Mouse (Mus musculus) MEL (cell line): ENCODE results near the gene Madcam1. TPM values are rescaled to one million over a fixed set of nuclear protein-coding genes. Genes with fewer than 3 reads are reported as not detected.

Experiments used
- DNase-seq: peaks from one replicate; pipeline ENCODE4 v3.0.0; 2011; ENCODE audit warnings: low read depth, low spot score
- H3K27ac ChIP-seq: 2 replicates; pipeline ENCODE4 v1.5.1; 2012; ENCODE audit warnings: low read depth, mild to moderate bottlenecking, control low read depth, low read length, moderate library complexity; ENCODE audit not compliant: control insufficient read depth
- H3K27me3 ChIP-seq, 2 experiments: fragments of 150-350 bp in 1 of 2; sonication (generic) in 1 of 2; 2 replicates each; pipeline ENCODE4 v1.6.1; 2012; ENCODE audit warnings: low read length in 2 of 2, mild to moderate bottlenecking in 2 of 2, improper control_type of control experiment in 1 of 2, moderate library complexity in 1 of 2; ENCODE audit not compliant: insufficient read depth in 2 of 2, control insufficient read depth in 1 of 2
- H3K36me3 ChIP-seq, 2 experiments: 2 replicates each; pipeline ENCODE4 v1.6.1; 2012 to 2014; ENCODE audit warnings: low read length in 2 of 2, improper control_type of control experiment in 1 of 2, inconsistent platforms in 1 of 2, mild to moderate bottlenecking in 1 of 2; ENCODE audit not compliant: insufficient read depth in 2 of 2, control insufficient read depth in 1 of 2
- H3K4me1 ChIP-seq, 2 experiments: fragments of 150-350 bp in 1 of 2; sonication (generic) in 1 of 2; 2 replicates each; pipeline ENCODE4 v1.6.1; 2012; ENCODE audit warnings: low read length in 2 of 2, improper control_type of control experiment in 1 of 2, mild to moderate bottlenecking in 1 of 2; ENCODE audit not compliant: insufficient read depth in 2 of 2, control insufficient read depth in 1 of 2
- H3K4me3 ChIP-seq, 2 experiments: fragments of 150-350 bp in 1 of 2; sonication (generic) in 1 of 2; 2 replicates each; pipeline ENCODE4 v1.5.1; 2012; ENCODE audit warnings: low read depth in 2 of 2, low read length in 2 of 2, mild to moderate bottlenecking in 2 of 2, moderate library complexity in 2 of 2, control low read depth in 1 of 2, improper control_type of control experiment in 1 of 2; ENCODE audit not compliant: control insufficient read depth in 1 of 2, insufficient read depth in 1 of 2
- H3K79me2 ChIP-seq: 2 replicates; pipeline ENCODE4 v1.6.1; 2012; ENCODE audit warnings: mild to moderate bottlenecking, low read length, moderate library complexity; ENCODE audit not compliant: control insufficient read depth, poor library complexity, insufficient read depth
- H3K9ac ChIP-seq: 2 replicates; pipeline ENCODE4 v1.6.1; 2012; ENCODE audit warnings: low read depth, mild to moderate bottlenecking, control low read depth, low read length, moderate library complexity; ENCODE audit not compliant: control insufficient read depth, poor library complexity, severe bottlenecking
- H3K9me3 ChIP-seq: fragments of 150-350 bp; sonication (generic); replicated peaks from 2 replicates; pipeline ENCODE4 v1.6.1; 2012; ENCODE audit warnings: mild to moderate bottlenecking, low read length, improper control_type of control experiment, moderate library complexity; ENCODE audit not compliant: insufficient read depth
- CHD1 ChIP-seq: IDR thresholded peaks from 2 replicates; pipeline ENCODE4 v1.6.1; 2012; ENCODE audit warnings: low read depth, mild to moderate bottlenecking, inconsistent platforms, low read length, improper control_type of control experiment
- CTCF ChIP-seq, 3 experiments: IDR thresholded peaks in 2 of 3; conservative IDR thresholded peaks in 1 of 3; 2 replicates each; pipeline ENCODE4 v1.5.1; 2011 to 2012; ENCODE audit warnings: low read length in 3 of 3, low read depth in 2 of 3, mild to moderate bottlenecking in 2 of 3, improper control_type of control experiment in 1 of 3, inconsistent platforms in 1 of 3, mixed read lengths in 1 of 3, moderate library complexity in 1 of 3; ENCODE audit not compliant: control insufficient read depth in 1 of 3, insufficient read depth in 1 of 3, poor library complexity in 1 of 3, severe bottlenecking in 1 of 3
- E2F4 ChIP-seq: IDR thresholded peaks from 2 replicates; pipeline ENCODE4 v1.6.1; 2011; ENCODE audit warnings: low read depth, low read length, improper control_type of control experiment, borderline replicate concordance
- ELF1 ChIP-seq: IDR thresholded peaks from 2 replicates; pipeline ENCODE4 v1.6.1; 2014; ENCODE audit warnings: low read depth, mild to moderate bottlenecking, inconsistent platforms, low read length, improper control_type of control experiment, moderate library complexity
- EP300 ChIP-seq, 2 experiments: IDR thresholded peaks; 2 replicates each; pipeline ENCODE4 v1.6.1; 2011; ENCODE audit warnings: improper control_type of control experiment in 2 of 2, low read length in 2 of 2, low read depth in 1 of 2, mild to moderate bottlenecking in 1 of 2
- HCFC1 ChIP-seq: IDR thresholded peaks from 2 replicates; pipeline ENCODE4 v1.6.1; 2012; ENCODE audit warnings: low read depth, mild to moderate bottlenecking, inconsistent platforms, low read length, improper control_type of control experiment, moderate library complexity
- KAT2A ChIP-seq: conservative IDR thresholded peaks from 2 replicates; pipeline ENCODE4 v1.6.1; 2012; ENCODE audit warnings: low read depth, low read length, improper control_type of control experiment, inconsistent platforms
- MAZ ChIP-seq: IDR thresholded peaks from 2 replicates; pipeline ENCODE4 v1.6.1; 2012; ENCODE audit warnings: low read depth, mild to moderate bottlenecking, inconsistent platforms, low read length, improper control_type of control experiment
- NRF1 ChIP-seq: IDR thresholded peaks from 2 replicates; pipeline ENCODE4 v1.6.1; 2014; ENCODE audit warnings: low read depth, mild to moderate bottlenecking, inconsistent platforms, low read length, improper control_type of control experiment, moderate library complexity; ENCODE audit not compliant: poor library complexity, insufficient read depth, severe bottlenecking
- RAD21 ChIP-seq: IDR thresholded peaks from 2 replicates; pipeline ENCODE4 v1.6.1; 2011; ENCODE audit warnings: mild to moderate bottlenecking, low read depth, low read length, improper control_type of control experiment
- SIN3A ChIP-seq: IDR thresholded peaks from 2 replicates; pipeline ENCODE4 v1.6.1; 2012; ENCODE audit warnings: low read length, improper control_type of control experiment, inconsistent platforms
- SMC3 ChIP-seq: IDR thresholded peaks from 2 replicates; pipeline ENCODE4 v1.6.1; 2011; ENCODE audit warnings: low read depth, low read length, improper control_type of control experiment
- TAL1 ChIP-seq: IDR thresholded peaks from 2 replicates; pipeline ENCODE4 v1.6.1; 2012; ENCODE audit warnings: mild to moderate bottlenecking, inconsistent platforms, low read length, moderate library complexity, mixed read lengths
- TBP ChIP-seq: IDR thresholded peaks from 2 replicates; pipeline ENCODE4 v1.8.0; 2011; ENCODE audit warnings: low read depth, low read length, improper control_type of control experiment
- TCF12 ChIP-seq: IDR thresholded peaks from 2 replicates; pipeline ENCODE4 v1.6.1; 2014; ENCODE audit warnings: low read depth, mild to moderate bottlenecking, inconsistent platforms, low read length, improper control_type of control experiment, moderate library complexity
- USF1 ChIP-seq: IDR thresholded peaks from 2 replicates; pipeline ENCODE4 v1.6.1; 2014; ENCODE audit warnings: low read depth, mild to moderate bottlenecking, inconsistent platforms, low read length, improper control_type of control experiment, moderate library complexity
- ZC3H11A ChIP-seq: IDR thresholded peaks from 2 replicates; pipeline ENCODE4 v1.6.1; 2012; ENCODE audit warnings: low read depth, mild to moderate bottlenecking, inconsistent platforms, low read length, improper control_type of control experiment
- ZKSCAN1 ChIP-seq: IDR thresholded peaks from 2 replicates; pipeline ENCODE4 v1.6.1; 2012; ENCODE audit warnings: low read depth, mild to moderate bottlenecking, inconsistent platforms, low read length, improper control_type of control experiment, moderate library complexity
- ZNF384 ChIP-seq: IDR thresholded peaks from 2 replicates; pipeline ENCODE4 v1.6.1; 2012; ENCODE audit warnings: low read depth, mild to moderate bottlenecking, inconsistent platforms, low read length, improper control_type of control experiment
- polyA plus RNA-seq, 2 experiments: library from polyadenylated mRNA; stranded (reverse) in 1 of 2; unstranded in 1 of 2; fragments of >175 nt in 1 of 2; fragments of >200 nt in 1 of 2; gene quantifications; 2 replicates each; pipeline versions ENCODE4 v1.2.1 to v1.2.4; 2012; ENCODE audit warnings: low replicate concordance in 2 of 2, low read depth in 1 of 2; ENCODE audit not compliant: insufficient read length in 2 of 2, insufficient read depth in 1 of 2, missing spikeins in 1 of 2
- total RNA-seq: library from RNA; depleted of rRNA; stranded (reverse); fragments of 300-350 nt; gene quantifications from 2 replicates; pipeline ENCODE4 v1.2.3, GENCODE M21; 2012

Madcam1 gene
- total and polyA plus RNA-seq, 3 experiments, result not detected

- DNase-seq, result peak; percentile 32
- Histone ChIP-seq H3K79me2 (no peaks in the 10 kb centered on the region), H3K9me3 (no peaks in the 10 kb centered on the region), H3K27me3 (no peaks in the 10 kb centered on the region), H3K27ac (no peak overlapping the region), H3K36me3 (no peaks in the 10 kb centered on the region), H3K4me3 (no peak overlapping the region), H3K9ac (no peak overlapping the region), H3K4me1 (no peaks in the 10 kb centered on the region)
- TF ChIP-seq CTCF (IDR thresholded peaks at IDR 0.05 in 2 of 3, conservative IDR thresholded peaks at IDR 0.05 in 1 of 3; ENCODE audit: control insufficient read depth in 1 of 3, insufficient read depth in 1 of 3, low read depth in 2 of 3, low read length in 3 of 3, poor library complexity in 1 of 3, severe bottlenecking in 1 of 3) (peak in 2 of 3 experiments; percentile 48 to 59; a peak in 4 of 6 replicates), ELF1 (no peak), RAD21 (peak; percentile 23)
These were observed 5.5 kb upstream of the Madcam1 start for GRCm38 (mm10) chr10:79658829-79659228.

DNA sequence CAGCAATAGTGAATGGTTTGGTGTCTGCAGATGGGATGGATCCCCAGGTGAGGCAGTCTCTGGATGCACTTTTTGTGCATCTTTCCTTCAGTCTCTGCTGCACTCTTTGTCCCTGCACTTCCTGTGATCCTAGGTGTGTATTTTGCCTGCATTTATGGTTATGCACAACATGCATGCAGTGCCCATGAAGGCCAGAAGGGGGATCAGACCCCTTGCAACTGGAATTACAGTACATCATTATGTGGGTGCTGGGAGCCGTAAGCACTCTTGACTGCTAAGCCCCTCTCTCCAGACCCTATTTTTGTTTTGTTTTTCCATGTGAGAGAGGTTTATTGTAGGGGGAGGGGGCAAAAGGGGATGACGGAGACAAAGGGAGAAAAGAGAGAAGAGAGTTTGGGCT lies 4.1 kb upstream of the Madcam1 start:
- H3K27ac ChIP-seq, result no peak overlapping the region
- no peak overlapping the region for H3K9ac ChIP-seq
- no peaks in the 10 kb centered on the region for H3K4me1 ChIP-seq
- no peaks in the 10 kb centered on the region for H3K27me3 ChIP-seq
- DNase-seq, result peak; percentile 57
- H3K4me3 ChIP-seq, result no peak overlapping the region
- no peaks in the 10 kb centered on the region for H3K9me3 ChIP-seq
- H3K36me3 ChIP-seq, result no peaks in the 10 kb centered on the region
- TF ChIP-seq SIN3A (no peak), RAD21 (peak; percentile 2), CTCF (IDR thresholded peaks at IDR 0.05 in 2 of 3, conservative IDR thresholded peaks at IDR 0.05 in 1 of 3; ENCODE audit: control insufficient read depth in 1 of 3, insufficient read depth in 1 of 3, low read depth in 2 of 3, low read length in 3 of 3, poor library complexity in 1 of 3, severe bottlenecking in 1 of 3) (peak; percentile 40 to 62 (median 60)), NRF1 (no peak), ELF1 (no peak), SMC3 (peak; percentile 26), KAT2A (no peak), TBP (no peak), MAZ (no peak), ZC3H11A (no peak)
- TF ChIP-seq, all 39 proteins: peak for 3
- no peaks in the 10 kb centered on the region for H3K79me2 ChIP-seq

- Histone ChIP-seq H3K36me3 (no peaks in the 10 kb centered on the region), H3K4me1 (no peaks in the 10 kb centered on the region), H3K4me3 (no peak overlapping the region), H3K9ac (no peak overlapping the region), H3K27ac (no peak overlapping the region), H3K27me3 (no peaks in the 10 kb centered on the region), H3K79me2 (no peaks in the 10 kb centered on the region), H3K9me3 (no peaks in the 10 kb centered on the region)
- no peak for DNase-seq
- TF ChIP-seq EP300 (IDR thresholded peaks at IDR 0.05; ENCODE audit: low read depth in 1 of 2, low read length in 2 of 2) (no peak), TAL1 (no peak), ZNF384 (no peak), ZKSCAN1 (no peak), USF1 (no peak), TCF12 (no peak), CHD1 (no peak), HCFC1 (no peak), E2F4 (no peak)
These were observed 2.5 kb upstream of the Madcam1 start for GRCm38 (mm10) chr10:79661861-79662260.
